16 mouse cellular contexts compared by ENCODE assay signal in genomic region chr6:94898881-94899280, GRCm38 (mm10).
"Had no signal": no experiment of that assay in that cellular context is flagged by ENCODE, and none has a peak within 500 bp of the region (broad histone marks: within the 10 kb centered on the region; RNA-seq: fewer than 3 reads in every experiment).

No protein-coding gene starts in this region.

- H3K27ac ChIP-seq: intestine, embryonic 15.5 days; left cerebral cortex, adult 2 months; liver, embryonic 13.5 days; midbrain, embryonic 10.5 days; midbrain, embryonic 13.5 days; neural tube, embryonic 13.5 days had no signal

- H3K27me3 ChIP-seq: intestine, embryonic 15.5 days; liver, embryonic 13.5 days; midbrain, embryonic 13.5 days; neural tube, embryonic 13.5 days had no signal

- H3K9ac ChIP-seq: intestine, embryonic 15.5 days; liver, embryonic 13.5 days; midbrain, embryonic 13.5 days; neural tube, embryonic 13.5 days had no signal

- H3K4me1 ChIP-seq: liver, embryonic 13.5 days; megakaryocyte, embryonic 14.5 days; midbrain, embryonic 10.5 days; midbrain, embryonic 13.5 days; neural tube, embryonic 13.5 days had no signal

- H3K4me3 ChIP-seq: intestine, embryonic 15.5 days; left cerebral cortex, adult 2 months; liver, embryonic 13.5 days; megakaryocyte, embryonic 14.5 days; midbrain, embryonic 10.5 days; midbrain, embryonic 13.5 days; myocyte; neural tube, embryonic 13.5 days had no signal

- H3K36me3 ChIP-seq: intestine, embryonic 15.5 days; liver, embryonic 13.5 days; midbrain, embryonic 10.5 days; midbrain, embryonic 13.5 days; neural tube, embryonic 13.5 days had no signal

- H3K4me2 ChIP-seq: intestine, embryonic 15.5 days; liver, embryonic 13.5 days; midbrain, embryonic 13.5 days; neural tube, embryonic 13.5 days had no signal

- ATAC-seq: intestine, embryonic 15.5 days; midbrain, embryonic 13.5 days; midbrain, embryonic 16.5 days had no signal

- DNase-seq: layer of hippocampus, postnatal 36 days; liver, embryonic 13.5 days; lung, adult 2 months; lung, postnatal 36 days; retina, postnatal 1 day; right cerebral cortex, postnatal 25 days; thymus, adult 18-20 months; thymus, postnatal 36 days had no signal

- H3K9me3 ChIP-seq: intestine, embryonic 15.5 days; liver, embryonic 13.5 days; midbrain, embryonic 10.5 days; midbrain, embryonic 13.5 days; neural tube, embryonic 13.5 days had no signal
